Mouse (Mus musculus) kidney, embryonic 16.5 days (tissue): ENCODE results near the gene E430018J23Rik. TPM values are rescaled to one million over a fixed set of nuclear protein-coding genes. Genes with fewer than 3 reads are reported as not detected.
"Not testable (repeated sequence)": the region's sequence is repeated elsewhere in the genome, so short reads cannot be mapped to it uniquely, and the experiment has no call there.

Source experiments
- ATAC-seq: fragments of 200-750 bp; cut with Nextera tagmentation; 2 replicates; pipeline ENCODE4 v1.8.0; 2017; ENCODE audit warnings: moderate TSS enrichment; ENCODE audit not compliant: low FRiP score, low TSS enrichment
- H3K27ac ChIP-seq: fragments of 300-500 bp; sonication (generic); 2 replicates; pipeline ENCODE4 v1.5.1; 2014; ENCODE audit warnings: low read length
- H3K27me3 ChIP-seq: fragments of 300-500 bp; sonication (generic); 2 replicates; pipeline ENCODE4 v1.6.1; 2014; ENCODE audit warnings: low read length, control low read depth, mixed read lengths; ENCODE audit not compliant: insufficient read depth
- H3K36me3 ChIP-seq: fragments of 300-500 bp; sonication (generic); 2 replicates; pipeline ENCODE4 v1.6.1; 2014; ENCODE audit warnings: low read length, control low read depth, mixed read lengths; ENCODE audit not compliant: insufficient read depth
- H3K4me1 ChIP-seq: fragments of 300-500 bp; sonication (generic); 2 replicates; pipeline ENCODE4 v1.6.1; 2014; ENCODE audit warnings: low read length, control low read depth, mixed read lengths; ENCODE audit not compliant: insufficient read depth
- H3K4me2 ChIP-seq: fragments of 300-500 bp; sonication (generic); replicated peaks from 2 replicates; pipeline ENCODE4 v1.6.1; 2014; ENCODE audit warnings: low read depth, low read length
- H3K4me3 ChIP-seq: fragments of 300-500 bp; sonication (generic); 2 replicates; pipeline ENCODE4 v1.5.1; 2014; ENCODE audit warnings: mild to moderate bottlenecking, low read length
- H3K9ac ChIP-seq: fragments of 300-500 bp; sonication (generic); replicated peaks from 2 replicates; pipeline ENCODE4 v1.6.1; 2014; ENCODE audit warnings: low read length
- H3K9me3 ChIP-seq: fragments of 300-500 bp; sonication (generic); 2 replicates; pipeline ENCODE4 v1.6.1; 2016; ENCODE audit warnings: low read length, control low read depth
- WGBS: fragments of 180-500 bp; shearing (Covaris S2); extraction: QIAGEN DNeasy Blood & Tissue Kit; methylation state at CpG from one replicate; pipeline ENCODE4 v1.1.7; 2014; 5-methylcytosine and 5-hydroxymethylcytosine counted together
- polyA plus RNA-seq: library from polyadenylated mRNA; unstranded; fragments of >200 nt; fragmentation: Nextera tagmentation; extraction: Ambion mirVana; gene quantifications from 2 replicates; pipeline ENCODE4 v1.2.1, GENCODE M21; 2015

Gene E430018J23Rik
- polyA plus RNA-seq, 1 experiment from 2014 or later: 8.3 TPM

GRCm38 (mm10) chr7:127406002-127406987, 12.9 kb upstream of the E430018J23Rik start, which contains the start of gene Zfp764:
Gene Zfp764, minus strand, starts transcription at chr7:127406822.
- Histone ChIP-seq H3K4me3 (peak within 1 kb of the TSS; percentile 65), H3K9ac (peak within 1 kb of the TSS; percentile 84), H3K27ac (peak within 1 kb of the TSS; percentile 78), H3K4me2 (peak within 1 kb of the TSS; percentile 90)
- not testable (repeated sequence) for H3K27me3 ChIP-seq, H3K36me3 ChIP-seq, H3K9me3 ChIP-seq, H3K4me1 ChIP-seq
- whole genome bisulfite sequencing: 3% methylated on average over 40 of the region's 40 CpGs
- ATAC-seq: peak; percentile 89

DNA sequence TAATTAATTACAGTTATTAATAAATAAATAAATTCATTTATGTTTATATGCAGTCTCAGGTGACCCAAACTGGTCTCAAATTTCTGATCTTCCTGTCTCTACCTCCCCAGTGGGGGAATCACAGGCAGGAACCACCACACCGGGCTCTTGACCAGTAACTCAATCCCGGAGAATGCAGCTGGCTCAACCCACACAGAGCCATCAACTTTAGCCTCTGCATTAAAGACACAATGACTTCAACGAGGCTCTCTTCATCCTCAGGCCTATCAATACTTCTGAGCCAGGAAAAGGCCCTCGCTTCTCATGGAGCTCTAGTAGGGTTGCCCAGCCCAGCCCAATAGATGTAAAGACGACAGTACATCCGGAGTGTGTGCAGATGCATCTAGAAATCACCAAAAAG, 10.7 kb upstream of the E430018J23Rik start:
- H3K27ac ChIP-seq, H3K27me3 ChIP-seq, H3K4me3 ChIP-seq, H3K9ac ChIP-seq, H3K4me1 ChIP-seq, H3K9me3 ChIP-seq, H3K36me3 ChIP-seq, H3K4me2 ChIP-seq, ATAC-seq: not testable (repeated sequence)
- WGBS: 82% methylated on average over 6 of the region's 6 CpGs

DNA sequence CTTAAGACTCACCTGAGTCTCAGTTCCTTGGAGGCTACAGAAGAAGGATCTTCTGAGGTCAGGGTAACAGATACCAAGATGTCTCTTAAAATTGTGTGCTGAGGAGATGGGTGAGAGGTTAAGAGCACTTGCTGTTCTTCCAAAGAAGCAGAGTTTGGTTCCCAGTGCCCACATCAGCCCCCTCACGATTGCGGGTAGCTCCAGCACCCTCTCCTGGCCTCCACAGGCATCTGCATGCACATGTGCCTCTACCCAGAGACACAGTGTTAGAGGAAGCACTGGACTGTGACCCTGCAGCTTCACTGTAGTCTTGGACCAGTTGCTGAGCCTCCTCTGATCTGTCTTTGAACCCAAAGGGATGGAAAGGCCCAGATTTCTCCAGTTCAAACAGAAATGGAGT, 9.6 kb upstream of the E430018J23Rik start:
- Histone ChIP-seq H3K4me1 (peaks cover 3% of the 10 kb centered on the region; the same call in 1 of the 2 replicates), H3K36me3 (peaks cover 6% of the 10 kb centered on the region), H3K9me3 (no peaks in the 10 kb centered on the region), H3K27ac (no peak overlapping the region), H3K4me2 (no peak overlapping the region), H3K4me3 (no peak overlapping the region), H3K9ac (no peak overlapping the region), H3K27me3 (no peaks in the 10 kb centered on the region)
- no peak for ATAC-seq
- 57% methylated on average over 2 of the region's 2 CpGs for WGBS

DNA sequence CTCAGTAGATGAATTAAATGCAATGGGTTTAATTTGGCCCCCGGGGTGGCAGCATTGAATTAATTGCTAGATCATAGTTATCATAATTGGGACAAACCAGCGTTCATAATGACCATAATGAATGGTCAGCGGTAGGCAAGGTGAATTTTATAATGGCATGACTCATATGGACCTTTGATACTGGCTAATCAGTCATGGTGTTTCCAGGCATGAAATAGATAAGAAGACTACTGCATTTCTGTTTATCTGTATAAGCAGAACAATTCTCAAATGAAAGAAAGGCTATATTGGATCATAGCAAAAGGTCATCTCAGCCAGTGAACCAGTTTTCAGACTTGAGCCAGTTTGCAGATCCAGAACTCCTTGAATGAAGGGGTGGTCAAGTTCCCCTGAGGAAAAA, 6.9 kb upstream of the E430018J23Rik start:
- Histone ChIP-seq H3K27ac (no peak overlapping the region), H3K4me1 (no peaks in the 10 kb centered on the region), H3K27me3 (no peaks in the 10 kb centered on the region), H3K4me3 (no peak overlapping the region), H3K4me2 (no peak overlapping the region), H3K9ac (no peak overlapping the region), H3K36me3 (peaks cover 6% of the 10 kb centered on the region), H3K9me3 (no peaks in the 10 kb centered on the region)
- ATAC-seq: no peak
- WGBS: 58% methylated on average over 3 of the region's 3 CpGs

- no peak for ATAC-seq
- Histone ChIP-seq H3K9ac (peak overlapping the region; percentile 68), H3K4me1 (peaks cover 13% of the 10 kb centered on the region; the same call in 1 of the 2 replicates), H3K4me3 (peak overlapping the region; percentile 78), H3K36me3 (peaks cover 11% of the 10 kb centered on the region), H3K4me2 (peak overlapping the region; percentile 90), H3K27me3 (no peaks in the 10 kb centered on the region), H3K27ac (peak overlapping the region; percentile 77), H3K9me3 (no peaks in the 10 kb centered on the region)
- WGBS: 17% methylated on average over 7 of the region's 7 CpGs
Measured at GRCm38 (mm10) chr7:127393944-127394333, 510 bp upstream of the E430018J23Rik start.

GRCm38 (mm10) chr7:127392251-127392824, 1.1 kb downstream of the E430018J23Rik start:
- H3K27me3 ChIP-seq: no peaks in the 10 kb centered on the region
- no peak for ATAC-seq
- no peaks in the 10 kb centered on the region for H3K9me3 ChIP-seq
- peak overlapping the region; percentile 90 for H3K4me2 ChIP-seq
- 88% methylated on average over 8 of the region's 8 CpGs for WGBS
- peak overlapping the region; percentile 95 for H3K9ac ChIP-seq
- peaks cover 11% of the 10 kb centered on the region for H3K36me3 ChIP-seq
- H3K4me1 ChIP-seq: peaks cover 13% of the 10 kb centered on the region; the same call in 1 of the 2 replicates
- H3K27ac ChIP-seq: no peak overlapping the region
- peak overlapping the region; percentile 78 for H3K4me3 ChIP-seq

- Histone ChIP-seq H3K9me3 (no peaks in the 10 kb centered on the region), H3K27me3 (no peaks in the 10 kb centered on the region), H3K27ac (no peak overlapping the region), H3K9ac (no peak overlapping the region), H3K4me3 (no peak overlapping the region), H3K4me2 (no peak overlapping the region), H3K36me3 (peaks cover 11% of the 10 kb centered on the region), H3K4me1 (peaks cover 13% of the 10 kb centered on the region; the same call in 1 of the 2 replicates)
- WGBS: 97% methylated on average over 16 of the region's 16 CpGs
- no peak for ATAC-seq
Measured at GRCm38 (mm10) chr7:127391538-127391937, 1.9 kb downstream of the E430018J23Rik start.

- Histone ChIP-seq H3K27ac (no peak overlapping the region), H3K9ac (no peak overlapping the region), H3K36me3 (peaks cover 11% of the 10 kb centered on the region), H3K9me3 (no peaks in the 10 kb centered on the region), H3K27me3 (no peaks in the 10 kb centered on the region), H3K4me3 (no peak overlapping the region), H3K4me2 (no peak overlapping the region), H3K4me1 (peaks cover 13% of the 10 kb centered on the region; the same call in 1 of the 2 replicates)
- no peak for ATAC-seq
- 76% methylated on average over 7 of the region's 7 CpGs for WGBS
Measured at GRCm38 (mm10) chr7:127390306-127390705, 3.1 kb downstream of the E430018J23Rik start.

- H3K9ac ChIP-seq, H3K27ac ChIP-seq, H3K27me3 ChIP-seq, H3K4me2 ChIP-seq, H3K4me1 ChIP-seq, H3K4me3 ChIP-seq, ATAC-seq, H3K9me3 ChIP-seq: not testable (repeated sequence)
- H3K36me3 ChIP-seq: peaks cover 28% of the 10 kb centered on the region
Measured at GRCm38 (mm10) chr7:127388201-127388600, 5.2 kb downstream of the E430018J23Rik start.
